25 mouse cellular contexts compared by ENCODE assay signal in genomic region chr9:106783554-106783953, GRCm38 (mm10). TPM values are rescaled to one million over a fixed set of nuclear protein-coding genes. Genes with fewer than 3 reads are reported as not detected.
DNase-seq lines count a peak whose midpoint lies in the region; ATAC-seq and TF ChIP-seq lines count a peak whose summit lies in the region.
"Had no signal": no experiment of that assay in that cellular context is flagged by ENCODE, and none has a peak within 500 bp of the region (broad histone marks: within the 10 kb centered on the region; RNA-seq: fewer than 3 reads in every experiment).

No protein-coding gene starts in this region.

- H3K4me3 ChIP-seq in heart, embryonic 10.5 days = no peak overlapping the region
- no peak overlapping the region for H3K4me3 ChIP-seq in heart, adult 2 months
- H3K4me3 ChIP-seq in liver, adult 2 months (ENCODE audit: insufficient read depth, low read depth, low read length) = no peak overlapping the region
- H3K4me3 ChIP-seq in liver, embryonic 11.5 days (ENCODE audit: low read depth, low read length) = no peak overlapping the region
- H3K4me3 ChIP-seq: embryonic facial prominence, embryonic 13.5 days; erythroblast, embryonic 14.5 days; forebrain, embryonic 12.5 days; hindbrain, embryonic 15.5 days; limb, embryonic 15.5 days had no signal

- H3K79me2 ChIP-seq in heart, adult 2 months (replicated peaks; ENCODE audit: control insufficient read depth, insufficient read depth, low read length) = peaks cover 9% of the 10 kb centered on the region
- peaks cover 52% of the 10 kb centered on the region for H3K79me2 ChIP-seq in liver, adult 2 months (ENCODE audit: control insufficient read depth, insufficient read depth, low read length)

- H3K9me3 ChIP-seq in heart, embryonic 10.5 days = no peaks in the 10 kb centered on the region
- no peaks in the 10 kb centered on the region for H3K9me3 ChIP-seq in liver, embryonic 11.5 days (ENCODE audit: control insufficient read depth, low read length)
- H3K9me3 ChIP-seq: embryonic facial prominence, embryonic 13.5 days; forebrain, embryonic 12.5 days; G1E; hindbrain, embryonic 15.5 days; limb, embryonic 15.5 days had no signal

- H3K36me3 ChIP-seq in heart, embryonic 10.5 days = no peaks in the 10 kb centered on the region
- H3K36me3 ChIP-seq in heart, adult 2 months (ENCODE audit: control insufficient read depth, insufficient read depth, low read length) = no peaks in the 10 kb centered on the region
- H3K36me3 ChIP-seq in liver, adult 2 months (ENCODE audit: control insufficient read depth, insufficient read depth, low read length) = no peaks in the 10 kb centered on the region; the same call in 1 of the 2 replicates
- no peaks in the 10 kb centered on the region for H3K36me3 ChIP-seq in liver, embryonic 11.5 days (ENCODE audit: control insufficient read depth, insufficient read depth, low read length)
- H3K36me3 ChIP-seq: embryonic facial prominence, embryonic 13.5 days; forebrain, embryonic 12.5 days; hindbrain, embryonic 15.5 days; limb, embryonic 15.5 days had no signal

- H3K4me1 ChIP-seq in heart, embryonic 10.5 days = peaks cover 11% of the 10 kb centered on the region
- H3K4me1 ChIP-seq in heart, adult 2 months (ENCODE audit: control insufficient read depth, insufficient read depth, low read length) = peaks cover 7% of the 10 kb centered on the region
- H3K4me1 ChIP-seq in liver, adult 2 months (ENCODE audit: control insufficient read depth, insufficient read depth, low read length) = peaks cover 24% of the 10 kb centered on the region
- peaks cover 7% of the 10 kb centered on the region for H3K4me1 ChIP-seq in liver, embryonic 11.5 days (replicated peaks; ENCODE audit: control insufficient read depth, insufficient read depth, low read length)

- peak; percentile 19 for DNase-seq in heart, embryonic 10.5 days (ENCODE audit: low spot score)
- DNase-seq in heart, adult 2 months = no peak
- peak; percentile 98 for DNase-seq in liver, adult 2 months (ENCODE audit: extremely low read depth, low read depth, low spot score)
- no peak for DNase-seq in liver, embryonic 11.5 days (ENCODE audit: low spot score)
- peak; percentile 27 for DNase-seq in adrenal gland, postnatal 14 days
- DNase-seq in kidney, postnatal 36 days = peak; percentile 69 to 76
- no peak for DNase-seq in frontal cortex, postnatal 36 days (ENCODE audit: low spot score in 2 of 2)
- DNase-seq: B cell, adult 2 months; cerebellum, adult 8-10 months; cerebellum, postnatal 36 days; embryo, embryonic 11 days; gastrocnemius, postnatal 36 days; left cerebral cortex, postnatal 4 days; lung, adult 18-20 months; lung, postnatal 10 days; thymus, postnatal 14 days had no signal

- TF ChIP-seq CTCF in heart, adult 2 months (IDR thresholded peaks at IDR 0.05) = no peak
- TF ChIP-seq CTCF in liver, adult 2 months (IDR thresholded peaks at IDR 0.05; ENCODE audit: low read depth, low read length) = no peak

- intact Hi-C loops in heart, adult 2 months (cut with DNase I) = no loop called here

- no peak for TF ChIP-seq EP300 in heart, adult 2 months (IDR thresholded peaks at IDR 0.05; ENCODE audit: insufficient read depth, low read depth, low read length)

- ATAC-seq in liver, embryonic 11.5 days (replicated peaks; ENCODE audit: low FRiP score) = no peak
- ATAC-seq: Patski had no signal

- 99% methylated on average over 2 of the region's 2 CpGs for WGBS in heart, embryonic 10.5 days
- WGBS in heart, adult 2 months = 97% methylated on average over 2 of the region's 2 CpGs
- 80% methylated on average over 2 of the region's 2 CpGs for WGBS in liver, adult 2 months
- WGBS in liver, embryonic 11.5 days = 88% methylated on average over 2 of the region's 2 CpGs

- H3K27me3 ChIP-seq in heart, embryonic 10.5 days (ENCODE audit: insufficient read depth, poor library complexity, severe bottlenecking) = no peaks in the 10 kb centered on the region
- H3K27me3 ChIP-seq in heart, adult 2 months (ENCODE audit: control insufficient read depth, insufficient read depth, low read length) = no peaks in the 10 kb centered on the region
- no peaks in the 10 kb centered on the region for H3K27me3 ChIP-seq in liver, adult 2 months (ENCODE audit: control insufficient read depth, insufficient read depth, low read length)
- no peaks in the 10 kb centered on the region for H3K27me3 ChIP-seq in liver, embryonic 11.5 days (replicated peaks; ENCODE audit: control insufficient read depth, insufficient read depth, low read length)
- H3K27me3 ChIP-seq: CH12.LX; embryonic facial prominence, embryonic 13.5 days; forebrain, embryonic 12.5 days; hindbrain, embryonic 15.5 days; limb, embryonic 15.5 days; Patski had no signal

- no peak overlapping the region for H3K27ac ChIP-seq in heart, embryonic 10.5 days
- no peak overlapping the region for H3K27ac ChIP-seq in heart, adult 2 months
- H3K27ac ChIP-seq in liver, adult 2 months (replicated peaks; ENCODE audit: insufficient read depth, low read depth, low read length) = peak overlapping the region; percentile 98
- H3K27ac ChIP-seq in liver, embryonic 11.5 days (ENCODE audit: low read depth, low read length) = no peak overlapping the region
- H3K27ac ChIP-seq: embryonic facial prominence, embryonic 13.5 days; forebrain, embryonic 12.5 days; hindbrain, embryonic 15.5 days; limb, embryonic 15.5 days had no signal

- no peak overlapping the region for H3K4me2 ChIP-seq in liver, embryonic 11.5 days
- H3K4me2 ChIP-seq: embryonic facial prominence, embryonic 13.5 days; forebrain, embryonic 12.5 days; hindbrain, embryonic 15.5 days; limb, embryonic 15.5 days; midbrain, embryonic 11.5 days had no signal

- no peak for TF ChIP-seq POLR2A in heart, adult 2 months (IDR thresholded peaks at IDR 0.05; ENCODE audit: insufficient read depth, low read depth, low read length)
- no peak for TF ChIP-seq POLR2A in liver, adult 2 months (IDR thresholded peaks at IDR 0.05; ENCODE audit: extremely low read depth, insufficient read depth, low read length)

- no peak overlapping the region for H3K9ac ChIP-seq in heart, adult 2 months (ENCODE audit: low read depth, low read length)
- H3K9ac ChIP-seq in liver, adult 2 months (ENCODE audit: low read depth, low read length) = peak overlapping the region; percentile 16; the same call in 1 of the 2 replicates
- no peak overlapping the region for H3K9ac ChIP-seq in liver, embryonic 11.5 days (ENCODE audit: low read depth, low read length)
- H3K9ac ChIP-seq: embryonic facial prominence, embryonic 13.5 days; forebrain, embryonic 12.5 days; hindbrain, embryonic 15.5 days; limb, embryonic 15.5 days had no signal

RNA-seq across cellular contexts. Expression of gene Rad54l2, which starts 5.4 kb away (rescaled TPM):
- polyA plus RNA-seq in heart, embryonic 10.5 days (2016; fragmentation: Nextera tagmentation; extraction: Ambion mirVana) = 5.7 and 6.4 TPM in 2 replicates
- 10 to 100 TPM in 1 of 2 experiments, 1 to 10 TPM in 1; 9.5 to 10.7 TPM for total RNA-seq in heart, adult 2 months (2021)
- 14.0 and 14.8 TPM in 2 replicates for polyA plus RNA-seq in heart, adult 2 months (2012; rRNA removed)
- 8.1 and 8.9 TPM in 2 replicates for total RNA-seq in liver, adult 2 months (2014; rRNA removed)
- polyA plus RNA-seq in liver, adult 2 months (2012; rRNA removed) = 16.4 and 21.5 TPM in 2 replicates
- 4.0 and 4.5 TPM in 2 replicates for polyA plus RNA-seq in liver, embryonic 11.5 days (2014; fragmentation: Nextera tagmentation; extraction: Ambion mirVana)
- 25.5 and 26.0 TPM in 2 replicates for total RNA-seq in adrenal gland, postnatal 14 days (2021)

RNA-seq across cellular contexts. Expression of gene Dcaf1, which starts 38.1 kb away (rescaled TPM):
- polyA plus RNA-seq in heart, embryonic 10.5 days (2016; fragmentation: Nextera tagmentation; extraction: Ambion mirVana) = 25.7 and 28.1 TPM in 2 replicates
- 10 to 100 TPM; 27.3 to 27.9 TPM for total RNA-seq in heart, adult 2 months (2021)
- polyA plus RNA-seq in heart, adult 2 months (2012; rRNA removed) = 9.8 and 19.9 TPM in 2 replicates
- 14.2 and 14.9 TPM in 2 replicates for total RNA-seq in liver, adult 2 months (2014; rRNA removed)
- 7.7 and 12.0 TPM in 2 replicates for polyA plus RNA-seq in liver, adult 2 months (2012; rRNA removed)
- polyA plus RNA-seq in liver, embryonic 11.5 days (2014; fragmentation: Nextera tagmentation; extraction: Ambion mirVana) = 35.5 and 45.4 TPM in 2 replicates
- total RNA-seq in adrenal gland, postnatal 14 days (2021) = 27.8 and 28.4 TPM in 2 replicates

Comparison
In these comparisons a context has a peak if more than half of its experiments do, and no peak if none do; other contexts are left out.
1. DNase-seq: peak in heart, embryonic 10.5 days (single experiment), liver, adult 2 months (single experiment), adrenal gland, postnatal 14 days (single experiment) and kidney, postnatal 36 days (2 of 2); none in heart, adult 2 months (0 of 2), liver, embryonic 11.5 days (single experiment) and frontal cortex, postnatal 36 days (0 of 2).